Mouse (Mus musculus): ENCODE results near the gene Hdhd5. TPM values are rescaled to one million over a fixed set of nuclear protein-coding genes. Genes with fewer than 3 reads are reported as not detected.

Hdhd5 gene
- polyA plus RNA-seq, 1 experiment from 2014 or later: 16.7 TPM

DNA sequence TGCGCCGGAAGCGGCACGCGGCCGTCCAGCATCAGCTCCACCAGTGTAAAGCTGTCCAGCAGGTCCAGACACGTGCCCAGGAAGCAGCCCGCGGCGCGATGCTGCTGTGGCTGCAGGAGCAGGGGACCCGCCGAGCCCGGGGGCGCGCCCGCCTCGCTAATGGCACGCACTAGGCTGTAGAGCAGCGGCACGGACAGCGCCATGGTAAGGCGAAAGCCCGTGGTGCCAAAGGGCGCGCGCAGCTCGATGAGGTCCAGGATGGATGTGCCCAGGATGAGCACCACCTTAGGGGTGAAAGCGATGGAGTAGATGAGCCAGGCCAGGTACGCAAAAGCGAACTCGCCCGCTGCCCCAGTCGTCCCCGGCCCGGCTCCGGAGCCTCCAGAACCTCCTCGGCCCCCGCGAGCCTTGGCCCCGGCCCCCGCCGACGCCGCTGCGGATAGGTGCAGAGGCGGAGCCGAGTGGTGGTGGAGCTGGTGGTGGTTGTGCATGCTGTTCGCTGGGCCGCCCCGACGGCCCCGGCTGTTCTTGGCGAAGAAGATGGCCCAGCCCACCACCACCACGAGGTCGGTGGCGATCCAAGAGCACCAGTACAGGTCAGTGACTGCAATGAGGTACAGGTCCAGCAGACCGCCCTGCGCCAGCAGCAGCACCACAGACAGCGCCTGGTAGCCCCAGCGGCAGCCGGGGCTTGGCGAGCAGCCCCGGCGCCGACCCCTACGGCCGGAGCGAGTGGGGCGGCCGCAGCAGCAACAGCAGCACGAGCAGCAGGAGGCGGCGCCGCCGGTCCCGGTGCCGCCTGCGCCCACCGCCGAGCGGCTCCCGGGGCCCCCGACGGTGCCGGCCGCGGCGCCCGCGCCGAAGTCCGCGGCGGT lies 38.4 kb downstream of the Hdhd5 start:
- peak; percentile 53 for ATAC-seq (ENCODE audit: low read depth)
- Histone ChIP-seq H3K4me3 (ENCODE audit: low read length) (peak overlapping the region; percentile 67), H3K9ac (ENCODE audit: low read length) (peak overlapping the region; percentile 51), H3K36me3 (ENCODE audit: control insufficient read depth, insufficient read depth, low read length) (no peaks in the 10 kb centered on the region), H3K4me1 (replicated peaks; ENCODE audit: control insufficient read depth, insufficient read depth, low read length) (peaks cover 16% of the 10 kb centered on the region), H3K27ac (ENCODE audit: low read length) (no peak overlapping the region), H3K9me3 (ENCODE audit: control insufficient read depth, low read length) (no peaks in the 10 kb centered on the region), H3K4me2 (ENCODE audit: low read depth, low read length) (peak overlapping the region; percentile 99), H3K27me3 (ENCODE audit: control insufficient read depth, insufficient read depth, low read depth, low read length) (peaks cover 21% of the 10 kb centered on the region)
- under 1% methylated on average over 72 of the region's 95 CpGs for WGBS

DNA sequence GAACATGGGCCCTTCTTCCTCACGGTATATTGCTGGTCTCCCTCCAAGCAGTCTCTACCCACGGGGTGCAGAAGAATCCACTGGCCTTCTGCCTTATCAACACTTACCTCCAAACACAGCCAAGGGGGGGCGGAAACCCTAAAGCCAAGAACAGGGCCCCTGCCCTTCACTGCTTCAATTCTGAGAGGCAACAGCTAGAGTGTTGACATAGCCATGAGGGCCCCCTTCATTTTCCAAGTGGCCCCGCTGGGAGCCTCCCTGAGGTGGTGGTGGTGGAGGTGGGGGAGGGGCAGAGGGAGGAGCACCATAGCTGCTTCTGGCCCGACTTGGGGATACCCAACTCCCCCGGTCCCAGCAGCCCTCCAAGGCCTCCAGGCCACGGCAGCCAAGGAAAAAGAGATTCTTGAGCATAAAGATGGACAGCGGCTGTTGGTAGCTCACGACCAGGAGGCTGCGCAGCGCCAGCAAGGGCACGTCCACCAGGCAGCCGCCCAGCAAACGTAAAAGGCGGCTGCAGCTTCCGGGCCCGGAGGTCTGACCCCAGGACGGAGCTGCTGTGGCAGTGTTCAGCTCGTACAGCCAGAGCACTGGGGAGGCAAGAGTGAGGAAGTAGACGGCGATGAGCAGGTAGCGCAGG lies 39.1 kb downstream of the Hdhd5 start:
- Histone ChIP-seq H3K9me3 (ENCODE audit: control insufficient read depth, low read length) (no peaks in the 10 kb centered on the region), H3K36me3 (ENCODE audit: control insufficient read depth, insufficient read depth, low read length) (no peaks in the 10 kb centered on the region), H3K27me3 (ENCODE audit: control insufficient read depth, insufficient read depth, low read depth, low read length) (peaks cover 21% of the 10 kb centered on the region), H3K4me1 (replicated peaks; ENCODE audit: control insufficient read depth, insufficient read depth, low read length) (peaks cover 16% of the 10 kb centered on the region), H3K4me3 (ENCODE audit: low read length) (peak overlapping the region; percentile 67), H3K4me2 (ENCODE audit: low read depth, low read length) (peak overlapping the region; percentile 99), H3K27ac (ENCODE audit: low read length) (0 out of 2 replicates have a peak overlapping the region, but pooled peaks have one; percentile 45), H3K9ac (ENCODE audit: low read length) (no peak overlapping the region)
- ATAC-seq (ENCODE audit: low read depth): peak; percentile 77
- 7% methylated on average over 22 of the region's 22 CpGs for WGBS

DNA sequence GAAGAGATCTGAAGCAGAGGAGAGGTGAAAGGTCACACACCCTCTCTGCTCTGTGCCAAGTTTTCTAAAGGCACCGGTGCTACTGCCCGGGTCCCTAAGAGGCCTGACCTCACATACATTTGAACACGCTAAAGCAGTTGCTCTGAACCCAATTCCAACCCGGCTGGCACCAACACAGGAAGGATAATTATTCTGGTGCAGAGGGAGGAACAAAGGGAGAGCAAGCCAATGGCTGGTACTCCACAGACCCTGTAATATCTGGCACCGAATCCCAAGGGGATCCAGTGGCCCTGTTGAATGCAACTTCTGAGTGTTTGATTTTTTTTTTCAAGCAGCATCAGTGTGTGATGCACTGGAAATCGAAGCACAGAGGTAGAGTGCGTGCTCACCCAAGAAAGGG lies 40.1 kb downstream of the Hdhd5 start:
- Histone ChIP-seq H3K36me3 (ENCODE audit: control insufficient read depth, insufficient read depth, low read length) (no peaks in the 10 kb centered on the region), H3K27me3 (ENCODE audit: control insufficient read depth, insufficient read depth, low read depth, low read length) (peaks cover 21% of the 10 kb centered on the region), H3K4me2 (ENCODE audit: low read depth, low read length) (no peak overlapping the region), H3K4me1 (replicated peaks; ENCODE audit: control insufficient read depth, insufficient read depth, low read length) (peaks cover 16% of the 10 kb centered on the region), H3K9me3 (ENCODE audit: control insufficient read depth, low read length) (no peaks in the 10 kb centered on the region), H3K27ac (ENCODE audit: low read length) (no peak overlapping the region), H3K4me3 (ENCODE audit: low read length) (no peak overlapping the region), H3K9ac (ENCODE audit: low read length) (no peak overlapping the region)
- no peak for ATAC-seq (ENCODE audit: low read depth)
- WGBS: 43% methylated on average over 7 of the region's 7 CpGs

DNA sequence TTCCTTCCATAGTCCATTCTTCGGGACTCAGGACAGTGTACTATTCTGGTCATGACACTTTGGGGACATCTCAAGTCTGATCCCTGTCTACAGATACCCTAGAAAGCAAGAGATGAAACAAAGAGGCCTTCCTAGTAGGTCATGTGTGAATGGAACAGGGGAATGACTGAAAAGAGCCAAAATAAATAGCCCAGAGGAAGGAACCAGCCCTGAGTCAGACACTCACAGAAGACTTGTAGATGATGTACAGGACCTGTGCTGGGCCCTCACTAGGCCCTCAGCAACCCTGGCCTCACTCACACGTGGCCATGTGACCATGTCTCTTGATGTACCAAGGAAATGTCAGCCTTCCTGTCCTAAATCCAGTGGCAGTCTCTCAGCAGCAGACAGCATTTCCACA lies 41.7 kb downstream of the Hdhd5 start:
- Histone ChIP-seq H3K27ac (ENCODE audit: low read length) (no peak overlapping the region), H3K4me1 (replicated peaks; ENCODE audit: control insufficient read depth, insufficient read depth, low read length) (peaks cover 15% of the 10 kb centered on the region), H3K4me3 (ENCODE audit: low read length) (no peak overlapping the region), H3K9ac (ENCODE audit: low read length) (no peak overlapping the region), H3K9me3 (ENCODE audit: control insufficient read depth, low read length) (no peaks in the 10 kb centered on the region), H3K27me3 (ENCODE audit: control insufficient read depth, insufficient read depth, low read depth, low read length) (peaks cover 16% of the 10 kb centered on the region), H3K4me2 (ENCODE audit: low read depth, low read length) (no peak overlapping the region), H3K36me3 (ENCODE audit: control insufficient read depth, insufficient read depth, low read length) (no peaks in the 10 kb centered on the region)
- 44% methylated on average over 2 of the region's 2 CpGs for WGBS
- ATAC-seq (ENCODE audit: low read depth): no peak

DNA sequence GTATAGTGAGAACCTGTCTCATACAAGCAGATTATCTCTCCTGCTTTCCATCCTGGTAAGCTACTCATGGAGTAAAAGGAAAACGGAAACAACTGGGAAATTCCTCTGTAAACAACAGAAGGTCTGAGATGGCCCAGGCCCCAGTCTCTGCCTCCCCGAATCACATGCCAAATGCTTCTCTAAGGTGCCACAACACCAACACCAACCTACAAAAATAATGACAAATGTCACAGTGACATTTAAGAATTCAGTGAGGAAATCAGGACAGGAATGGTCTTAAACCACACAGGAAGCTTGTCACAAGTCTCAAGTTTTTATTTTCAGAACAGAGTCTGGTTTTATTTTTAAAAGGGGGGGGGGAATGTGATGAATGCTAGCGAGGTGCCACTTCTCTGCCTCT lies 42.5 kb downstream of the Hdhd5 start:
- no peaks in the 10 kb centered on the region for H3K36me3 ChIP-seq (ENCODE audit: control insufficient read depth, insufficient read depth, low read length)
- WGBS: 54% methylated on average over 3 of the region's 3 CpGs
- H3K4me3 ChIP-seq (ENCODE audit: low read length): no peak overlapping the region
- H3K4me1 ChIP-seq (replicated peaks; ENCODE audit: control insufficient read depth, insufficient read depth, low read length): peaks cover 13% of the 10 kb centered on the region
- H3K4me2 ChIP-seq (ENCODE audit: low read depth, low read length): no peak overlapping the region
- no peaks in the 10 kb centered on the region for H3K9me3 ChIP-seq (ENCODE audit: control insufficient read depth, low read length)
- no peak for ATAC-seq (ENCODE audit: low read depth)
- no peak overlapping the region for H3K9ac ChIP-seq (ENCODE audit: low read length)
- H3K27ac ChIP-seq (ENCODE audit: low read length): no peak overlapping the region
- peaks cover 16% of the 10 kb centered on the region for H3K27me3 ChIP-seq (ENCODE audit: control insufficient read depth, insufficient read depth, low read depth, low read length)

DNA sequence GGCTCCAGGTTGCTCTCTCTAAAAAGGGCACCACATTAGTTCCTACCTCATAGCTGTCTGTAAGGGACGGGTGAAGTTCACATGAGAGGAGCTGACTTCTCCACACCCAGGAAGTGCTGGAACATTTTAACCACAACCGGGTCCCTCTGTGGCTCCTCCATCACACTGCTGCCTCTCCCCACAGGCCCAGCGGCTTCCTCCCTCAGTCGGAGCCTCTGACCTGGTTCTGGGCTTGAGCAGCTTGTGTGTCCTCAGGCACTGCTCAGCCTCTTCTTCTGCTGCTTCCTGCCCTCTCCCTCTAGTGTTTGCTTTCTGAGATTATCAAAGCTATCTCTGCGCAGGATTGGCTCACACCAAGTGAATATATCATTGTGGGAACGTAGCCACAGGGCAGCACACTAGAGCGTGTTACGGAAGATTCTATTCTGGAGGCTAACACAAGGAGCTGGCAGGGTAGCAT lies 45.0 kb downstream of the Hdhd5 start:
- WGBS: 39% methylated on average over 8 of the region's 8 CpGs
- no peak overlapping the region for H3K4me3 ChIP-seq (ENCODE audit: low read length)
- H3K27ac ChIP-seq (ENCODE audit: low read length): no peak overlapping the region
- no peak overlapping the region for H3K4me2 ChIP-seq (ENCODE audit: low read depth, low read length)
- no peaks in the 10 kb centered on the region; the same call in 1 of the 2 replicates for H3K27me3 ChIP-seq (ENCODE audit: control insufficient read depth, insufficient read depth, low read depth, low read length)
- no peak for ATAC-seq (ENCODE audit: low read depth)
- H3K9me3 ChIP-seq (ENCODE audit: control insufficient read depth, low read length): no peaks in the 10 kb centered on the region
- H3K36me3 ChIP-seq (ENCODE audit: control insufficient read depth, insufficient read depth, low read length): no peaks in the 10 kb centered on the region; the same call in 1 of the 2 replicates
- peaks cover 6% of the 10 kb centered on the region; the same call in 1 of the 2 replicates for H3K4me1 ChIP-seq (replicated peaks; ENCODE audit: control insufficient read depth, insufficient read depth, low read length)
- no peak overlapping the region for H3K9ac ChIP-seq (ENCODE audit: low read length)

DNA sequence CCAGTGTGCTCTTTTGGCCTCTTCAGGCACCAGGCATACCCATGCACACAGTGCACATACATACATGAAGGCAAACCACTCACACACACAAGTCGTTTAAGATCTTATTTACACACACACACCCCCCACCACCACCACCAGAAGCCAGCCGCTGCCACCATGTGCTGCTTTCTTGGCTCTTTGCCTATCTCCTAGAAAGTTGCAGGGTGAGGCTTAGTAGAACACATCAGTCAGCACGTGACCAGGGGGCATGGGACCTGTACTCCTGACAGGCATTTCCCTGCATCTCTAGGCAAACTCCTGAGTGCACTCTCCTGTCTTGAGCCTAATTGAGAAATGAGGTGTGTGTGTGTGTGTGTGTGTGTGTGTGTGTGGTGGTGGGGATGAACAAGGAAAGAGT lies 46.1 kb downstream of the Hdhd5 start:
- no peak for ATAC-seq (ENCODE audit: low read depth)
- no peaks in the 10 kb centered on the region; the same call in 1 of the 2 replicates for H3K36me3 ChIP-seq (ENCODE audit: control insufficient read depth, insufficient read depth, low read length)

DNA sequence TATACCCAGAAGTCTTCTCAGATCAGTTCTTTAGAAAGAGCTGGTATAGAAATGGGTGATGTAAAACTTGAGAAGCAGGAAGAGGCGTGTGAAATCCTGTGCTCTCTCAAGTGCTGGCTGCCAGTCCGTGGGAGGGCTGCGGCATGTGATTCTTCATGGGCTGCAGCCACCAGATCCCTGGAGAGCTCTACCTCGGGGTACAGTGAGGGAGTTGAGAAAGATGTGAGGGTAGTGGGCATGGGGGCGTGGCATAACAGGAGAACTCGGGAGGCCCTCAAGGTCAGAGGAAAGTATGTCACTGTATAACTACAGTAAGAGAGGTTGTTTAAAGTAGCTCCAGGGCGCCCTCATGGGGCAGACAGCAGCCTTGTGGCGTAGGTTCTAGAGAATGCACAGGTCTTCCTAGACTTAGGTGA lies 47.9 kb downstream of the Hdhd5 start:
- no peaks in the 10 kb centered on the region for H3K9me3 ChIP-seq (ENCODE audit: control insufficient read depth, low read length)
- no peak overlapping the region for H3K27ac ChIP-seq (ENCODE audit: low read length)
- no peaks in the 10 kb centered on the region for H3K27me3 ChIP-seq (ENCODE audit: control insufficient read depth, insufficient read depth, low read depth, low read length)
- no peak overlapping the region for H3K9ac ChIP-seq (ENCODE audit: low read length)
- H3K36me3 ChIP-seq (ENCODE audit: control insufficient read depth, insufficient read depth, low read length): no peaks in the 10 kb centered on the region; the same call in 1 of the 2 replicates
- peak overlapping the region; percentile 42 for H3K4me2 ChIP-seq (ENCODE audit: low read depth, low read length)
- peak; percentile 61 for ATAC-seq (ENCODE audit: low read depth)
- peaks cover 6% of the 10 kb centered on the region; the same call in 1 of the 2 replicates for H3K4me1 ChIP-seq (replicated peaks; ENCODE audit: control insufficient read depth, insufficient read depth, low read length)
- 23% methylated on average over 8 of the region's 8 CpGs for WGBS
- H3K4me3 ChIP-seq (ENCODE audit: low read length): 0 out of 2 replicates have a peak overlapping the region, but pooled peaks have one; percentile 10

More for the DNA sequence above, 46.1 kb downstream of the Hdhd5 start:
- WGBS: 33% methylated on average over 3 of the region's 3 CpGs
- no peaks in the 10 kb centered on the region for H3K9me3 ChIP-seq (ENCODE audit: control insufficient read depth, low read length)
- no peak overlapping the region for H3K4me2 ChIP-seq (ENCODE audit: low read depth, low read length)
- H3K4me3 ChIP-seq (ENCODE audit: low read length): no peak overlapping the region
- no peak overlapping the region for H3K27ac ChIP-seq (ENCODE audit: low read length)
- H3K9ac ChIP-seq (ENCODE audit: low read length): no peak overlapping the region
- H3K4me1 ChIP-seq (replicated peaks; ENCODE audit: control insufficient read depth, insufficient read depth, low read length): peaks cover 6% of the 10 kb centered on the region; the same call in 1 of the 2 replicates
- no peaks in the 10 kb centered on the region for H3K27me3 ChIP-seq (ENCODE audit: control insufficient read depth, insufficient read depth, low read depth, low read length)

DNA sequence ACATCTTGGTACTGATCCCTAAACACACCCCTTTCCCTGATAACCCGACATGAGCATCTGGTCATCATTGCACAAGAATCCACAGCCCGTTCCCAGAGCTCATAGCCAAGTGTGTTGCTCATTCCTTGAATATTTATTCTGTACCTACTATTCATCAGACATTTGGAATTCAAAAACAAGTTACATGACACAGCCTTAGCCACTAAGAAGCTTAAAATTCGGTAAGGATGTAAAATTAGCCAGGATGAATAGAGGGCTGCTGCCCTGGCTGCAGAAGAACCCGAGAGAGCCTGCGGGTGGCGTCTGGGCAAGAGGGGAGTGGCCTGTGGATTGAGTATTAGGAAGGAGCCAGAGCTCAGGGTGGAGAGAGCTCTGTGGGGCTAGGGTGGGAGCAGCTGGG lies 48.4 kb downstream of the Hdhd5 start:
- H3K4me1 ChIP-seq (replicated peaks; ENCODE audit: control insufficient read depth, insufficient read depth, low read length): peaks cover 6% of the 10 kb centered on the region; the same call in 1 of the 2 replicates
- H3K9ac ChIP-seq (ENCODE audit: low read length): no peak overlapping the region
- H3K4me3 ChIP-seq (ENCODE audit: low read length): no peak overlapping the region
- no peak overlapping the region for H3K4me2 ChIP-seq (ENCODE audit: low read depth, low read length)
- peak; percentile 32; the same call in 1 of the 2 replicates for ATAC-seq (ENCODE audit: low read depth)
- WGBS: 29% methylated on average over 6 of the region's 6 CpGs
- H3K36me3 ChIP-seq (ENCODE audit: control insufficient read depth, insufficient read depth, low read length): no peaks in the 10 kb centered on the region; the same call in 1 of the 2 replicates
- no peaks in the 10 kb centered on the region for H3K9me3 ChIP-seq (ENCODE audit: control insufficient read depth, low read length)
- no peak overlapping the region for H3K27ac ChIP-seq (ENCODE audit: low read length)
- no peaks in the 10 kb centered on the region for H3K27me3 ChIP-seq (ENCODE audit: control insufficient read depth, insufficient read depth, low read depth, low read length)
